ENCODE assay signal across 9 mouse cellular contexts in the genomic region with DNA sequence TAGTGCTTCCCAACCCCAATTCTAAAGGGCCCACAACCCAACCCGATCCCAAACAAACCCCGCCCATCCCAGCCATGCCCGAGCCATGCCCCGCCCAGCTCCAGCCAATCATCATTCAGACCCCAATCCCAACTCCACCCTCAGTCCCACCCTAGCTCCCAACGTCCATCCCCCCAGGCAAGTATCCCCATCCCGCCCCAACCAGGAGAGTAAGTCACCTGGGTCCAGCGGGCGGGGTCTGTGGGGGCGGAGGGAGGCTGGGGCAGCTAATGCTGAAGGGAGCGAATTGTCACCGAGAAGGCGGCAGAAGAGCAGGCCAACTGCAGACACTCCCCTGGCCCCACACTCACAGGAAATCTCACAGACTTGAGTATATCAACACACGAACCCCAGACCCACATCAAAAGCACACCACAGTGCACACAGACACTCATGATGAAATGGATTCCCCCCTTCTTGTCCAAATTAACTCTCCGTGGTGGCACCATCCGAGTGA. TPM values are rescaled to one million over a fixed set of nuclear protein-coding genes. Genes with fewer than 3 reads are reported as not detected.
DNase-seq lines count a peak whose midpoint lies in the region; ATAC-seq lines count a peak whose summit lies in the region.
"Had no signal": no experiment of that assay in that cellular context is flagged by ENCODE, and none has a peak within 500 bp of the region (broad histone marks: within the 10 kb centered on the region; RNA-seq: fewer than 3 reads in every experiment).

No protein-coding gene starts in this region.

- H3K27ac ChIP-seq in kidney, embryonic 16.5 days (ENCODE audit: low read length), result no peak overlapping the region
- H3K27ac ChIP-seq in embryonic facial prominence, embryonic 12.5 days, result no peak overlapping the region
- H3K27ac ChIP-seq in limb, embryonic 11.5 days (replicated peaks; ENCODE audit: low read depth, low read length), result no peak overlapping the region

- H3K4me2 ChIP-seq in kidney, embryonic 16.5 days (replicated peaks; ENCODE audit: low read depth, low read length), result peak overlapping the region; percentile 57
- H3K4me2 ChIP-seq in embryonic facial prominence, embryonic 12.5 days (replicated peaks), result peak overlapping the region; percentile 48
- H3K4me2 ChIP-seq in limb, embryonic 11.5 days (ENCODE audit: low read depth, severe bottlenecking), result peak overlapping the region; percentile 43

- no peaks in the 10 kb centered on the region for H3K27me3 ChIP-seq in kidney, embryonic 16.5 days (ENCODE audit: insufficient read depth, low read length)
- H3K27me3 ChIP-seq in embryonic facial prominence, embryonic 12.5 days, result 0 out of 2 replicates have a peak, but pooled peaks cover 3% of the 10 kb centered on the region
- no peaks in the 10 kb centered on the region for H3K27me3 ChIP-seq in limb, embryonic 11.5 days (ENCODE audit: control insufficient read depth, insufficient read depth, low read length)

- no peak for DNase-seq in kidney, postnatal 14 days
- peak; percentile 73 for DNase-seq in limb, embryonic 11.5 days (ENCODE audit: low spot score)
- DNase-seq in naive thymus-derived CD4-positive, alpha-beta T cell, adult 2 months (ENCODE audit: low read depth), result peak; percentile 91
- DNase-seq in frontal cortex, postnatal 36 days (ENCODE audit: low spot score in 2 of 2), result no peak
- no peak for DNase-seq in layer of hippocampus, postnatal 36 days
- DNase-seq in kidney, adult 9 months, result no peak

- H3K9ac ChIP-seq in kidney, embryonic 16.5 days (replicated peaks; ENCODE audit: low read length), result peak overlapping the region; percentile 50
- H3K9ac ChIP-seq in embryonic facial prominence, embryonic 12.5 days, result peak overlapping the region; percentile 25; the same call in 1 of the 2 replicates
- H3K9ac ChIP-seq in limb, embryonic 11.5 days (ENCODE audit: low read length), result no peak overlapping the region

- H3K9me3 ChIP-seq in kidney, embryonic 16.5 days (ENCODE audit: low read length), result no peaks in the 10 kb centered on the region
- H3K9me3 ChIP-seq in embryonic facial prominence, embryonic 12.5 days, result no peaks in the 10 kb centered on the region
- H3K9me3 ChIP-seq in limb, embryonic 11.5 days (ENCODE audit: control insufficient read depth, low read length), result no peaks in the 10 kb centered on the region

- no peaks in the 10 kb centered on the region for H3K36me3 ChIP-seq in kidney, embryonic 16.5 days (ENCODE audit: insufficient read depth, low read length)
- H3K36me3 ChIP-seq in embryonic facial prominence, embryonic 12.5 days, result no peaks in the 10 kb centered on the region
- H3K36me3 ChIP-seq in limb, embryonic 11.5 days (ENCODE audit: control insufficient read depth, insufficient read depth, low read length), result no peaks in the 10 kb centered on the region

- H3K4me1 ChIP-seq in kidney, embryonic 16.5 days (ENCODE audit: insufficient read depth, low read length), result peaks cover 16% of the 10 kb centered on the region
- H3K4me1 ChIP-seq in embryonic facial prominence, embryonic 12.5 days, result peaks cover 11% of the 10 kb centered on the region; the same call in 1 of the 2 replicates
- H3K4me1 ChIP-seq in limb, embryonic 11.5 days (ENCODE audit: control insufficient read depth, insufficient read depth, low read length), result peaks cover 8% of the 10 kb centered on the region; the same call in 1 of the 2 replicates

- peak; percentile 82 for ATAC-seq in kidney, embryonic 16.5 days (ENCODE audit: low FRiP score, low TSS enrichment)
- ATAC-seq in embryonic facial prominence, embryonic 12.5 days (ENCODE audit: insufficient number of reproducible peaks, insufficient read depth, low FRiP score, low TSS enrichment), result peak; percentile 61
- ATAC-seq in limb, embryonic 11.5 days (ENCODE audit: insufficient number of reproducible peaks, low FRiP score, low TSS enrichment, low read depth), result no peak

- peak overlapping the region; percentile 23 for H3K4me3 ChIP-seq in kidney, embryonic 16.5 days (ENCODE audit: low read length)
- peak overlapping the region; percentile 21; the same call in 1 of the 2 replicates for H3K4me3 ChIP-seq in embryonic facial prominence, embryonic 12.5 days
- H3K4me3 ChIP-seq in limb, embryonic 11.5 days (ENCODE audit: low read depth, low read length), result 0 out of 2 replicates have a peak overlapping the region, but pooled peaks have one; percentile 8
- H3K4me3 ChIP-seq: myocyte had no signal

- 15% methylated on average over 15 of the region's 15 CpGs for WGBS in kidney, embryonic 16.5 days
- 8% methylated on average over 15 of the region's 15 CpGs for WGBS in embryonic facial prominence, embryonic 12.5 days
- WGBS in limb, embryonic 11.5 days, result 9% methylated on average over 14 of the region's 15 CpGs

RNA-seq across cellular contexts. Expression of a gene that starts 12.5 kb away (rescaled TPM):
- 42.9 and 52.3 TPM in 2 replicates for polyA plus RNA-seq in kidney, embryonic 16.5 days (2015; fragmentation: Nextera tagmentation; extraction: Ambion mirVana)
- 85.8 and 91.9 TPM in 2 replicates for polyA plus RNA-seq in embryonic facial prominence, embryonic 12.5 days (2016; fragmentation: Nextera tagmentation; extraction: Ambion mirVana)
- 65.5 and 75.1 TPM in 2 replicates for polyA plus RNA-seq in limb, embryonic 11.5 days (2014; fragmentation: Nextera tagmentation; extraction: Ambion mirVana)
- 100 to 1,000 TPM; 163 to 171 TPM for total RNA-seq in layer of hippocampus, postnatal 36 days (2021)

RNA-seq across cellular contexts. Expression of a gene that starts 19.8 kb away (rescaled TPM):
- 2.0 and 2.3 TPM in 2 replicates for polyA plus RNA-seq in kidney, embryonic 16.5 days (2015; fragmentation: Nextera tagmentation; extraction: Ambion mirVana)
- polyA plus RNA-seq in embryonic facial prominence, embryonic 12.5 days (2016; fragmentation: Nextera tagmentation; extraction: Ambion mirVana), result 1.1 and 1.4 TPM in 2 replicates
- polyA plus RNA-seq in limb, embryonic 11.5 days (2014; fragmentation: Nextera tagmentation; extraction: Ambion mirVana), result 0.28 and 0.67 TPM in 2 replicates
- 100 to 1,000 TPM; 228 to 229 TPM for total RNA-seq in layer of hippocampus, postnatal 36 days (2021)

RNA-seq across cellular contexts. Expression of a gene that starts 46.7 kb away (rescaled TPM):
- polyA plus RNA-seq in kidney, embryonic 16.5 days (2015; fragmentation: Nextera tagmentation; extraction: Ambion mirVana), result 16.3 and 18.1 TPM in 2 replicates
- 13.2 and 15.0 TPM in 2 replicates for polyA plus RNA-seq in embryonic facial prominence, embryonic 12.5 days (2016; fragmentation: Nextera tagmentation; extraction: Ambion mirVana)
- polyA plus RNA-seq in limb, embryonic 11.5 days (2014; fragmentation: Nextera tagmentation; extraction: Ambion mirVana), result 15.9 and 19.5 TPM in 2 replicates
- total RNA-seq in layer of hippocampus, postnatal 36 days (2021), result 10 to 100 TPM in 1 of 2 experiments, 1 to 10 TPM in 1; 9.6 to 10.4 TPM

RNA-seq across cellular contexts. Expression of a gene that starts 53.4 kb away (rescaled TPM):
- 13.0 and 15.5 TPM in 2 replicates for polyA plus RNA-seq in kidney, embryonic 16.5 days (2015; fragmentation: Nextera tagmentation; extraction: Ambion mirVana)
- 3.5 and 6.1 TPM in 2 replicates for polyA plus RNA-seq in embryonic facial prominence, embryonic 12.5 days (2016; fragmentation: Nextera tagmentation; extraction: Ambion mirVana)
- polyA plus RNA-seq in limb, embryonic 11.5 days (2014; fragmentation: Nextera tagmentation; extraction: Ambion mirVana), result 42.8 and 46.1 TPM in 2 replicates
- total RNA-seq in layer of hippocampus, postnatal 36 days (2021), result not detected
- polyA plus RNA-seq: myocyte had no signal

Comparison
In these comparisons a context has a peak if more than half of its experiments do, and no peak if none do; other contexts are left out.
1. DNase-seq: peak in limb, embryonic 11.5 days (single experiment) and naive thymus-derived CD4-positive, alpha-beta T cell, adult 2 months (single experiment); none in kidney, postnatal 14 days (single experiment), frontal cortex, postnatal 36 days (0 of 2), layer of hippocampus, postnatal 36 days (0 of 2) and kidney, adult 9 months (single experiment).
2. Peak in every context shown above with its lines, with median percentiles within 50 percentile points of each other: H3K4me2 ChIP-seq and H3K4me3 ChIP-seq.